Mouse (Mus musculus): Measurements from ENCODE around the gene Ppp1r14a.
A peak's percentile ranks its signal among the peaks of the same experiment; 100 is the strongest.

GRCm38 (mm10) chr7:29247314-29247700, 41.8 kb upstream of the Ppp1r14a start:
- peak; percentile 91 for TF ChIP-seq CTCF (conservative IDR thresholded peaks at IDR 0.05; ENCODE audit: low read length)
- no peak for TF ChIP-seq NANOG (IDR thresholded peaks at IDR 0.05; ENCODE audit: borderline replicate concordance, low read length)

Measured in E14TG2a.4 (cell line).